Mouse (Mus musculus): Measurements from ENCODE around the gene Pemt.

GRCm38 (mm10) chr11:60057987-60058386, 11.7 kb upstream of the Pemt start:
- no peak for TF ChIP-seq EP300 (optimal IDR thresholded peaks at IDR 0.05)
- TF ChIP-seq CTCF (IDR thresholded peaks at IDR 0.05; ENCODE audit: low read depth), result no peak
